Comparison of ENCODE assay signal across 37 mouse cellular contexts in the genomic region with DNA sequence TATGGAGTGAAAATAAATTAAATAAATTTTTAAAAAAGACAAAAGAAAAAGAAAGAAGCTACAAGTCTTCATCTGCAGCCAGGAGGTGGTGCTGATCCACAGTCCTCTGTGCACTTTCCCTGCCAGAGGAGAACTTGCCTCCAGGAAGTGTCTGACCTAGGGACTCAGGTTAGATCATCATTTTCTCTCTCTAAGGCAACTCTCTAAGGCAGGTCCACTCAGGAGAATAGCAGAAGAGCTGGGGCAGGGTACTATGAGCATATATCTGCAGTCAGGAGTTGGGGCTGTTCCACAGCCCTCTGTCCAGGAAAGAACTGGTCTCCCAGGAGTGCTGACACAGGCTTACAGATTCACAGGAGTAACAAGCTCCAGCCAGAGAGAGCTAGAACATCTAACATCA. TPM values are rescaled to one million over a fixed set of nuclear protein-coding genes. Genes with fewer than 3 reads are reported as not detected.
"Had no signal": no experiment of that assay in that cellular context is flagged by ENCODE, and none has a peak within 500 bp of the region (broad histone marks: within the 10 kb centered on the region; RNA-seq: fewer than 3 reads in every experiment).

No protein-coding gene starts in this region.

- H3K36me3 ChIP-seq: heart, embryonic 12.5 days; hindbrain, embryonic 10.5 days; hindbrain, embryonic 12.5 days; intestine, embryonic 15.5 days; liver, embryonic 13.5 days had no signal

- DNase-seq: gastrocnemius, adult 2 months; gastrocnemius, postnatal 10 days; gastrocnemius, postnatal 25 days; heart, adult 2 months; heart, postnatal 14 days; heart, postnatal 4 days; kidney, adult 18-20 months; kidney, adult 8-10 months; kidney, postnatal 10 days; kidney, postnatal 25 days; kidney, postnatal 4 days; liver; liver, embryonic 13.5 days had no signal

- H3K4me2 ChIP-seq: heart, embryonic 12.5 days; hindbrain, embryonic 12.5 days; hindbrain, embryonic 14.5 days; intestine, embryonic 15.5 days; liver, embryonic 11.5 days; liver, embryonic 13.5 days had no signal

- H3K4me3 ChIP-seq: gastrocnemius, adult 2 months; heart, adult 2 months; heart, embryonic 12.5 days; hindbrain, embryonic 10.5 days; hindbrain, embryonic 12.5 days; intestine, embryonic 15.5 days; layer of hippocampus, adult 2 months; left cerebral cortex, adult 2 months; liver, embryonic 13.5 days had no signal

- H3K9ac ChIP-seq: heart, embryonic 12.5 days; hindbrain, embryonic 12.5 days; hindbrain, embryonic 14.5 days; intestine, embryonic 15.5 days; liver, embryonic 13.5 days had no signal

- H3K27ac ChIP-seq: gastrocnemius, adult 2 months; heart, adult 2 months; hindbrain, embryonic 10.5 days; hindbrain, embryonic 12.5 days; hindbrain, embryonic 14.5 days; intestine, embryonic 15.5 days; layer of hippocampus, adult 2 months; left cerebral cortex, adult 2 months; liver, embryonic 13.5 days had no signal

- ATAC-seq: hindbrain, embryonic 16.5 days; inflammation-experienced regulatory T-cells, adult 6 months; intestine, embryonic 15.5 days; intestine, postnatal 0 days had no signal

- H3K9me3 ChIP-seq: liver, embryonic 13.5 days had no signal

- H3K4me1 ChIP-seq: heart, embryonic 12.5 days; hindbrain, embryonic 10.5 days; hindbrain, embryonic 12.5 days; intestine, embryonic 15.5 days; liver, embryonic 13.5 days had no signal

- H3K27me3 ChIP-seq: heart, embryonic 12.5 days; hindbrain, embryonic 12.5 days; intestine, embryonic 15.5 days; liver, embryonic 13.5 days had no signal

RNA-seq across cellular contexts. Expression of a gene that starts 46.3 kb away (rescaled TPM):
- total RNA-seq: gastrocnemius, adult 2 months; gastrocnemius, postnatal 10 days; gastrocnemius, postnatal 25 days; gastrocnemius, postnatal 4 days; granulocyte monocyte progenitor cell, adult 5-6 weeks; heart, adult 2 months; heart, postnatal 14 days; layer of hippocampus, adult 2 months; layer of hippocampus, postnatal 10 days; layer of hippocampus, postnatal 25 days; left cerebral cortex, adult 2 months; left cerebral cortex, postnatal 14 days; left cerebral cortex, postnatal 36 days had no signal
- polyA plus RNA-seq: frontal cortex, adult 2 months; heart, adult 2 months; heart, embryonic 12.5 days; heart, embryonic 14.5 days; heart, embryonic 16.5 days; hindbrain, embryonic 10.5 days; hindbrain, embryonic 12.5 days; hindbrain, embryonic 14.5 days; hindbrain, embryonic 16.5 days; inflammation-experienced regulatory T-cells, adult 6 months; intestine, embryonic 15.5 days; intestine, postnatal 0 days; kidney, embryonic 14.5 days; kidney, embryonic 16.5 days; limb, embryonic 11.5 days; limb, embryonic 14.5 days; liver, embryonic 11.5 days; liver, embryonic 13.5 days had no signal
